Mouse (Mus musculus) B cell, adult 2 months (primary cell): ENCODE data around the gene Nf1.
A peak's percentile ranks its signal among the peaks of the same experiment; 100 is the strongest.

ENCODE experiments used
- DNase-seq, 2 experiments: peaks; one replicate each; pipeline ENCODE4 v3.0.0; 2022

The Nf1 gene

DNA sequence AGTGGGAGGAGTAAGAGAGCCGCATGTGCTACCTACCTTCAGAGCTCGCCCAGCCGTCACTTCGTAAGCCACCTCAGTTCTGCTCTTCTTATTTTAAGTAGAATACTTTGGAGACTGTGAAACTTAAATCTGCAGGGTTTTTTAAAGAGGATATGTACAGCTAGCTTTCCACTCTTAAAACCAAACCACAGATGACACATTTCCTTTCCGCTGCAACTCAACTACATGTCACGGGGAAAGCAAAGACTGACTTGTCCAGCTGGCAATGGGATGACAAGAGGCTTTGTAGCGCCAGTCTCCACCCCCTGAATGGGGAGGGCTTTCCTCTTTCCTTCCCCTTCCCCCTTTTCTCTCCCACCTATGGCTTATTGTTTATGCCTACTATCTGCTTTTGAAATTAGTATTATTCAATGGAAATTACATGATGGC is 190.9 kb downstream of the Nf1 start, which contains the start of the genes Evi2 and Evi2a:
Gene Evi2 (minus strand): TSS at position 257 of the 429 bp plus-strand sequence.
Gene Evi2a (minus strand): TSS at position 277 of the 429 bp plus-strand sequence.
- DNase-seq, result peak; percentile 63 to 69

DNA sequence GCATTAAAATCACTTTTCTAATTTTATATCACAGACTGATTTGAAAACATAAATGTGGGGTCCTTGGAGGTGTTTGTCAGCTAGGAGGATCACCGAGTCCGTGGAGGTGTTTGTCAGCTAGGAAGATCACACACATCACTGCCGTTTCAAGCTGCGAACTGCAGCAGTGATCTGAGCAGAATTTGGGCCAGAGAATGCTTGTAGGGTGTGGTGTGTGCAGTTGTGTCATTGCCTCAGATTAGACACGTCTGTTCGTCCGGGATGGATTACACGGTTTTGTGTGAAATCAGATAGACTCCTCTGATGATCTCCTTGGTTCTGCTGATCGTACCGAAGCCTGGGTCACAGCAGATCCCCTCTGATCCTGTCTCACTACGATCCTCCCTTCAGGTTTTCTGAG is 191.3 kb downstream of the Nf1 start:
- DNase-seq, result peak in 1 of 2 experiments; percentile 34

DNA sequence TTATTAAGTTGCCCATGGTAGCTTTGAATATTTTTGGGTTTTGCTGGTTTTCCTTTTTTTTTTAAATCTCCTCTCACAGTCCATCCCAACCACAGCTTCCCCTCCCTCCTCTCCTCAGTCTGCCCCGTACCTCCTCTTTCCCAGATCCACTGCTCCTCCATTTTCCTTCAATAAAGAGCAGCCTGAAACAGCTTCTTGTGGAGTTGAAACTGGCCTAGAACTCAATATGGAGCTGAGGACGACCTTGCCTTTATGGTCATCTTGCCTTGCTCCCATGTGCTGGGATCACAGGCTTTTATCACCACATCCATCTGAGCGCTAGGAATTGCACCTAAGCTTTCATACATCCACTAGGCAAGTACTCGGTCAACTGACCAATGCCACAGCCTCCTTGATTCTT is 192.0 kb downstream of the Nf1 start:
- DNase-seq, result no peak

DNA sequence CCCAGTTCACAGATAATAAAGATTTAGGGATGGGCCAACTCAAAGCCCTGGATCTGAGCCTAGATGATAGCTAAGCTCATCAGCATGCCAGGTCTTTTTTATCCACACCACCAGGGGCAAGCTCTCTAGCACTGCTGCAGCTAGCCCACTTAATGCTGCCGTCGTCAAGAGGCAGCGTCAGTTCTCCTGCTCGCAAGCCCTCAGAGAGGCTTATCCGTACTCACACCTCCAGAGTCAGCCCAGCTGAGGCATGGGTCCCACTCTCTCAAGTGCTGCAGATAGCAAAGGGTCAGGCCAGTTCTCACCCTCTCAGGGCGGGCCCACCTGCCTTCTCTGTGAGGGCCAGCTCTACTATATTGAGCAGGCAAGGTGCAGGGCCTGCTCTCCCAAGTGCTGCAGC is 193.8 kb downstream of the Nf1 start:
- DNase-seq, result no peak

DNA sequence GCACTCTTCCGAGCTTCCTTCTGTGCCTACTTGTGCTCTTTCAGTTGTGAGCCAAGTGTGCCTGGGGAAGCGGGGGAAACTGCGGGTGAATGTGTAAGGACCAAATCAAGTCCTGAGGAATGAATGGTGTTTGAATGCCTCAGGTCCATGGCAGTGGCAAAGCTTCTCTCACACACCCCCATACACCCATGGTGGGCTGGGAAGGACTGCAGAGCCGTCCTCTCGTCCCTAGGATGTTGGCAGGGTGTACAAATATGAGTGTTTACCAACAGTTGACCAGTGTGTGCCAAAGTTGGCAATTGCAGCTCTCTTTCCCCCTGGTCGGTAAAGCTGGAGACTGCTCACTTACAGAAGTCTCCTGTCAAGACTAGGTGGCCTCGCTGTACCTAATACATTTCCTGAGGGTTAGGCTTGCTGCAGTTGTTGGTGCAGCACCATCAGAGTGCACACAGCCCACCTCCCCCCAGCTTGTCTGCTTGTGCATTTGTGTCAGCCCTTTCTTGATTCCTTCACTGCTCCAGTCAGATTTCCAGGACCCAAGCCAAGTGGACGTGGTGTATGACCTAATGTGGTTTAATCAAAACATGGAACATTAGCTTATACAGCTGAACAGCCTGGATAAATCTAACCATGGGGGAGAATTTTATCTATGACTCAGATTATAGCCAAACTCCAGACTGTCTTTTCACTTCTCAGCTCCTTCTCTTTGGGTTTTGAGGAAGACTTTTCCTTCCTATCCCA is 194.6 kb downstream of the Nf1 start:
- no peak for DNase-seq

DNA sequence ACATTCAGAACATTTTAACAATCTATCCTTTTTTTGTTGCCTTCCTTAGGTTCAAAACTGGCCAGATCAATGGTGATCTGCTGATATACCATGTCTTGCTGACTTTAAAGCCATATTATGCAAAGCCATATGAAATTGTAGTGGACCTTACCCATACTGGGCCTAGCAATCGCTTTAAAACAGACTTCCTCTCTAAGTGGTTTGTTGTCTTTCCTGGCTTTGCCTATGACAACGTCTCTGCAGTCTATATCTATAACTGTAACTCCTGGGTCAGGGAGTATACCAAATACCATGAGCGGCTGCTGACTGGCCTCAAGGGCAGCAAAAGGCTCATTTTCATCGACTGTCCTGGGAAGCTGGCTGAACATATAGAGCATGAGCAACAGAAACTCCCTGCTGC is 196.1 kb downstream of the Nf1 start:
- DNase-seq, result no peak

DNA sequence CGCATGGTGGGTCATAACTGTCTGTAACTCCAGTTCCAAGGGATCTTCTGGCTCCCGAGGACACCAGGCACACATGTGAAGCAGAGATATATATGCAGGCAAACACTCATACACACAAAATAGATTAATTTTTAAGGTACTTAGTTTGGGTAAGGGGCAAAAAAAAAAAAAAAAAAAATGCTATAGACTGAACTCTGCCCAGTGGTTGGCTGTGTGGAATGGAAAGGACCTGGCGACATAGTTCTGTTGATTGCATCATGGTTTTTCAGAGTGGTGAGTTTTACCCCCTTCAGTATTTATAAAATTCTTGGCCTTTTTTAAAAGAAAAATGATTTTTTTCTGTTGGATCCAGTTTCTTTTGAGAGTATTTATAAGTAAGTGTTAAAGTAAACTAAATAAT is 196.8 kb downstream of the Nf1 start:
- no peak for DNase-seq

DNA sequence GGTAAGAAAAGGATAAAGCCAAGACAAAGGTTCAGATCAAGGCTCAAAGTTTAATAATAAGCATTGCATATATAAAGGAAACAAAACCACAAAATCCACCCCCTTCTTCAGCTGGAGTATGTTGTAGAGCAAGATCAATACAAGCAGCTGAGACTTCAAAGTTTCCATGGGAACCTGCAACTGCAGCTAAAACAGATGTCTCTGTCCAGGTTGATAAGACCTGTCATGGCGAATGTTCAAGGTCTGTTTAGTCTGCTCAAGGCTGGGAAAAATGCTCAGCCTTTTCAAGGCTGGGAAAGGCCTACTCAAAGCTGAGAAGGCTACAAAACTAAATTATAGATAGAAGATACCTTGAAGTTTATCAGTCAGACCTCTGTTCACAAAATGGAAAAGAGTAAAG is 213.1 kb downstream of the Nf1 start:
- no peak for DNase-seq

DNA sequence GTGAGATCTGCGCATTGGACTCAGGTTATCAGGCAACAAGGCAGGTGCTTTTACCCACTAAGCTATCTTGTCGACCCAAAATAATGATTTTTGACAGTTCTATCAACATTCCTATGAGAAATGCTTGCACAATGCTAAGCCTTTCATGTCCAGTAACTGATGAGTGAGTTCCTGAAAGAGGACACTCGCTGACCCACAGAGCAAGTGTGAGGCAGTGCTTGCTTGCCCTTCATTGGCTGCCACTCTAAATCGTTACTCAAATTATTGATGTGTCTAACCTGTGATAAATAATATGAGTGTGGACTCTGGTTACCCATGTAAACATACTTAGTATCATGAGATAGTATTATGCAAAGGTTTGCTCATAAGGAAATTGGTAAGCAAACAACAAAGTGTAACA is 221.0 kb downstream of the Nf1 start:
- no peak for DNase-seq

DNA sequence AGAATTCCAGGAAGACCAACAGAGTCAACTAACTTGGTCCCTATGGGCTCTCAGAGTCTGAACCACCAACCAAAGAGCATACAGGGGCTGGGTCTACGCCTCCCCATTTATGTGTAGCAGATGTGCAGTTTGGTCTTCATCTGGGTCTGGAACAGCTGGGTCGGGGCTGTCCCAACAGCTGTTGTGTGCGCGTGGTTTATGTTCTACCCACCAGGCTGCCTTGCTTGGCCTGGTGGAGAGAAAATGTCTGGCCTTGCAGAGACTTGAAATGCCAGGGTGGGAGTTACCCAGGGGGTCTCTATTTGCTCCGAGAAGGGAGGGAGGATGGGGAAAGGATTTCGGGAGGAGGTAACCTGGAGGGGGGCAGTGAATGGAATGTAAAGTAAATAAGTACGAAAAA is 224.0 kb downstream of the Nf1 start:
- DNase-seq, result no peak

DNA sequence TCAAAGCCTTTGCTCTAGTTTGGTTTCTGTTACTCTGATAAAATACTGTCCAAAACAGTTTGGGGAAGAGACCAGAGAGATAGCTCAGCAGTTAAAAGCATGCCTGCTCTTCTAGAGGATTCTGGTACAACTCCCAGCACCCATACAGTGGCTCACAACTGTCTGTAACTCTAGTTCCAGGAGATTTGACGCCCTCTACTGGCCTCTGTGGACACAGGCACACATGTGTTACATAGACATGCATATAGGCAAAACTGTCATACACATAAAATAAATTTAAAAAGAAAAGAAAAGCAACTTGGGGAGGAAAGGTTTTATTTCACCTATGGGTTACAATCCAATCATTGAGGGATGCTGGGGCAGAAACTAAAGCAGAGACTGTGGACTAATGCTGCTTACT is 227.5 kb downstream of the Nf1 start:
- DNase-seq, result no peak

DNA sequence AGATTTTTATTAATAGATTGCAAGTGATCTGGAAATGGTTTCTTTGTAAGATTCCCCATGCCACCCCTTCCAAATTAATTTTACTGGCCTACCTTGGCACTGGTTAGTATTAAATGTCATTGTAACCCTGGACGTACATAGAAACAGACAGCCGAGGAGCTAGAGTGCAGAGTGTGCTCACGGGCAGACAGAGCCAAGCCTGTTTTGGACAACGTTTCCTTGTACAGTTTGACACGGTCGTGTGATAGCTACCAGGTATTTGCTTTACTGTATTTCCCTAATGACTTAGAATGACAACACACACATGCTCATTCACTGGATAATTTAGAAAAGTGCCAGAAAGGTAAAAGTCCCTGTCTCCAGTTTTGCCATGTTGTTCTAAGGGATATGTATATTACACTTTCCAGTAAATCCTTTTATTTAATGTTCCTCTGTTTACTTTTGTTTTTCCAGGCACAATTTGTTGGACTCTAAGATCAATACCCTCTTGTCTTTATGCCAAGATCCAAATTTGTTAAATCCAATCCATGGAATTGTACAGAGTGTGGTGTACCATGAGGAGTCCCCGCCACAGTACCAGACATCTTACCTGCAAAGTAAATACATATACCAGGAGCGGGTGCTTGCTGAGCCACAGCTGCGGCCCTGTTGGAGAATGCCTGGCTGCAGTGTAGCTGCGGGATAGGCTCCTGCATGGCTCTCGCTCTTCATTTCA is 228.9 kb downstream of the Nf1 start:
- DNase-seq, result no peak

DNA sequence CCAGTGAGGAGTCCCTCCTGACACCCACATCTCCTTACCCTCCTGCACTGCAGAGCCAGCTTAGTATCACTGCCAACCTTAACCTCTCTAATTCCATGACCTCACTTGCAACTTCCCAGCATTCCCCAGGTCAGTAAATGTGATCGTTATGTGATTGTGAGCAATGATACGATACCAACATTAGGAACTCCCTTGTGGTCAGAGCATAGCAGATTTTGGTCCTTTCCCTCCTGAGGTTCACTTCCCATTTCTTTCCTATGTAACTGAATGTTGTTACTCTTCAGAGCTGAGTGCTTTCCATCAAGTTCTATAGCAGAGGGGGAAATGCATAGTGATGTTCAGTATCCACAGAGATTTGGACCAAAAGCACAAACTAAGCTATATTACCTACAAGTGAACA is 230.8 kb downstream of the Nf1 start:
- no peak for DNase-seq

DNA sequence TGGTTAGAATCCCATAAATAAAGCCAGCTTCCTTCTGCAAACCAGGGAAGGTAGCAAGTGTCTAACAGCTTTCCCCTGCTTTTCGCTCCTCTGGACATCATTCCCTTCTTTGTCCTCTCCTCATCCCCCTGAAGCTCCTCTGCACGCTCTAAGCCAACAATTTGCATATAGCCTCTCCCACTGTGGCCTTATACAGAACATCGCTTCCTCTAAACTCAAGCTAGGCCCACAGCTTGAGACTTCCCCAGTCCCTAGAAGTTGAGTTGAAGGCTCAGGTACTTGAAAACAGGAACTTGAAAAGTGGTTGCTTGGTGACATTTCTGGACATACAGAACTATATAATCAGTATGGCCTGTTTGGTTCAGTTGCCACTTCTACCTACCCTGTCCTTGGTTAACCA is 234.3 kb downstream of the Nf1 start:
- DNase-seq, result peak; percentile 37 to 44

DNA sequence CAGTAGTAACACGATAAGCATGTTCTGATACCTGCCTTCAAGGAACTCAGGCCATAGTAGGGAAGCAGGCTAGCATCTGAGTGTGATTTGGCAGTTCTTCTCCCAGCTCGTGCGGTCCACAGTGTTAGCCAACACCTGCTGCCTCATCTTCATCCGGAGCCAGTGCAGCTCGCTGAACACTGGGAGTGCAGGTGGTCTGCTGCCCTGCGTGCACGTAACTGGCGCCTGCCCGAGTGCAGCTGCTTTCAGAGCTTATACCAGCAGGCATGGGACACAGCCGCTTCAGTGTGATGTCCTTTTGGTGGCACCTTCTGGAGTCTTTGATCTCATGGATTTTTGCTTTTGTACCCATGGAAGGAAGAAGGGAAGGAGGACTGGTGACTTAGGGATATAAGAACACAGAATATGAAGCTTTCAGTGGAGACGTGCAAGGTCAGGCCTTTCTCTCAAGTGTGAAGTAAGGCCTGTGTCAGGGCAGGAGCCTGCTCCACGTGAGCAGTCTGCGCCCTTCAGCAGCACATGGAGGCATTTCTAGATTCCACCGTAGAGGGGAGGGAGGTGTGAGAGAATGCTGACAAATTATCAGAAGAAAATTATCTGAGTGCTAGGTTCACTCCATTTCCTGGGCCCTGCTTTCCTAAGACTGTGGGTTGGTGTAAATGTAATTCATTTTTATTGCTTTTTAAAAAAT is 236.0 kb downstream of the Nf1 start:
- DNase-seq, result no peak

DNA sequence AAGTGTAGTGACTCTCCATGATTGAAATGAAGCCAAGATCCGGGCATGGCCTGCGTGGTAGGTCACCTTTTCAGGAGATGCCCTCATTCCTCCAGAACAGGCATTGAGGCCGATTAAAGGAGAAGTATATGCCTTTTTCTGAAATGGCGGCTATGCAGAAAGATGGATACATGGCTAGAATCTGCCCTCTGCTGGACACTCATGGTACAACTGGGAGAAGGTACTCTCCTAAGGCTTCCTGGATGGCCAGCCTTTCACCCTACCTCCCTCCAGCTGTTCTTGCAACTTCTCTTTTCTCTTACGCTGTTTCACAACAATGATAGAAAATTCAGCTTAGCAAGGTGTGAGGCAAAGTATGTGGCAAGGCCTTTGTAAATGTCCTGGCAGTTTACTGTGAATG is 238.2 kb downstream of the Nf1 start:
- peak; percentile 87 to 89 for DNase-seq

DNA sequence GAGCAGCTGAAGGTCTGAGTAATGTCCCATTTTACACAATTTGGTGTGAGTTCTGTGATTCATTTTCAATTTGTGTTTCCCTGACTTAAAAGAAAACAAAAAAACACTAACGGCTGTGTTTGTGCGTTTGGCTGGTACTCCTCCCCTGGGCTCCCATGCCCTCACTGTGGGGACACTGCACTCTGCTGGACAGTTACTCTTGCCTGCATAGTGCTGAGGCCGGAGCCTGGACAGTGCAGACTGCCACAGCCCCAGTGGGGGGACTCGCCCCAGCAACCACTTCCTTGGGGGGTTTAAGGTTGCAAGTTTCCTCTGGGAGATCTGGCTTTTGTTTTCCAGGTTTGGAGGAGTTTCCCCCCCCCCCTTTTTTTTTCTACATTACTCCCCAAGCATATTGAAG is 241.2 kb downstream of the Nf1 start:
- DNase-seq, result no peak

DNA sequence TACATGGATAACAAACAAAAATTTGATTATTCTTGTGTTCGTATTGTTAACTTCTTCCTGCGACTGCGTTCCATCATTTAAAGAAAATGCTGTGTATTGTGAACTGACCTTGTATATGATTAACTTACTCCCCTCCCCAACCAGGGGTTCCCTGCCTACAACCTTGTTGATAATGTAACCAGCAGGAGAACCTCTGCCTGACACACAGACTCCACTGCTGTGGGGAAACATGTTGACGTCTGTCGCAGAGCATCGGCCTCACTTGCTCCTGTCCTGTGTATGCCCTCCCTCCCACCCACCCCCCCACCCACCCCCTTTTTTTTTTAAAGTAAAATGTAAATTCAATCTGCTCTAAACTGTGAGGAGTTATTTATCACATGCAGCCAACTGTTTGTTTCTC is 241.8 kb downstream of the Nf1 start:
- DNase-seq, result no peak

DNA sequence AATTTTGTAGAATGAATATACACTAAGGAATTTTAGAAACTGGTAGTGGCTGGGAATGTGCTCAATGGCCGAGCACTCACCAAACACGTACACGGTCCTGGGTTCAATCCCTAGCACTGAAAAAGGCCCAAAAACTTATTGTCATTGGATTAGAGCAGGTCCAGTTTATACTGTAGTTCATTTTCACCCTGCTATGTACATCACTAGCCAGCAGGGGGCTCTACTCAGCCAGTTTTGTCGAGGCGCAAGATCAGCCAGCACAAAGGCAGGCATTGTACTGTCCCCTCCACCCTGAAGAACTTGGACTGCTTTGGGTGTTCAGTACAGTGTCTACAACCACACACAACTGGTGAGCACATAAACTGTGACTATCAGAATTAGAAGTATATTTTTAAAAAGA is 244.7 kb downstream of the Nf1 start:
- DNase-seq, result peak; percentile 71 to 73

DNA sequence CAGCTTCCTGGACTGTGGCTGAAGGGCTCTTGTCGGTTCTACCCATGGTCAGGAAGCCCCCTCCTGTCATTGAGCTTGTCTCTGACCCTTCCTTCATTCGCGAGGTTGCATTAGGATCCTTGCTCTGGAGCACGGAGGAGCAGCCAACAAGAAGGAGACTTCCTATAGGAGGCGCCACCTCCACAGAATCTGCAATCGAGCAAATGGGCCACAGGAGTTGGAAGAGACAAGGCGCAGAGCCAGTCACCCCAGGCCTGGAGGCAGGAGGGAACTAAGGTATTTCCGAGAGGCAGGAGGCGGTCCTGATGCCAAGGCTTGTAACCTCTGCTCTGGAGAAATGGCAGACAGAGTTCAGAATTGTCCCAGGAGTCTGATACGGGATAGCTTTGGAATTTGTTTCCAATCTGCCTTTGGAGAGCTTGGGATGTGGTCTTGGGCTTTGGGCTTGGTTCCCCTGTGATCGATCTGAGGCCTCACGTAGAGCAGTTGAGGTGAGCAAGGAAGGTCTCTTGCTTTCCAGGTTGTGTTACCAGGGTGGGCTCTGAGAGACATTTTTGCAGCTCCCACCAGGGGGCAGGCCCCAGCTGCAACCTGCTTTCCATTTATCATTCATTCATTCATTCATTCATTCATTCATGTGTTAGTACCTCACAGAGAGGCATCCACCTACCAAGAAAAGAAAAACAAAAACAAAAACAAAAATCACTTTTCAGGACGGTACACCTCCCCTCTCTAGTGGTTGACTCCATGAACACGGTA is 250.0 kb downstream of the Nf1 start:
- peak in 1 of 2 experiments; percentile 11 for DNase-seq

DNA sequence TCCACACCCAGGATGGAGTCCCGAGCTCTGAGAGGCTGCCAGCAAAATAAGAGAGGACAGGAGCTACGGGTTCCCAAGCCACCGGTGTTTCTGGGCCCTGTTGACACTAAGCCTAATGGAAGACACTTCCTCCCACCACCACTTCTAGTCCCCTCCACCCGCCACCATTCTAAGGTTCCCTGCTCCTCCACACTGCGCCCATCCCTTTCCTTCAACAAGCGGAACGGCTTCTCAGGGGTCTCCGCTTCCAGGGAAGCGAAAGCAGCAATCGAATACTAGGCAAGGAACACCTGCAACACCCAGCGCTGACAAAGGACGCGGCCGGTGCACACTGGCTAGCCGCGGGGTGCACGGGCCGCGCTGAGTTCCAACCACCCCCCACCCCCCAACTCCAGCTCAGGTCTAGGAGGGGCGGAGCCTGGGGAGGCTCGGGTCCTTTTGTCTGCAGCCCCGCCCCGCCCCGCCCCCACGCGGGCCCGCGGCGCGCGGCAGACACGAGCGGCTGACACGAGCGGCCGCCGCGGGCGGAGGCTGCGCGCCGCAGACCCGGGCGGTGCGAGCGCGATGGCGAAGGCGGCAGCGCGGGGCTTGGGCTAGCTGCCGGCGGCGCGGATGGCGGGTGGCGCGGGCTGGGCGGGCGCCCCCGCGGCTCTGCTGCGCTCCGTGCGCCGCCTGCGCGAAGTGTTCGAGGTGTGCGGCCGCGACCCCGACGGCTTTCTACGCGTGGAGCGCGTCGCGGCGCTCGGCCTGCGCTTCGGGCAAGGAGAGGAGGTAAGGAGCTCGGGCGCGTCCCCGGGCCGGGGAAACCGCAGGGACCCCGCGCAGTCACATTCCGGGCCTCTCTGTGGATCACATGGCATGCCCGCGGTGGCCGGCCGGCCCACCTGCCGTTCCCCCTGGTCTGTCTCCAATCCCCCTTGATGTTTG is 251.4 kb downstream of the Nf1 start, which contains the start of gene Rab11fip4:
Gene Rab11fip4 (plus strand): TSS at position 549 of the 927 bp plus-strand sequence.
- DNase-seq, result peak in 1 of 2 experiments; percentile 13

DNA sequence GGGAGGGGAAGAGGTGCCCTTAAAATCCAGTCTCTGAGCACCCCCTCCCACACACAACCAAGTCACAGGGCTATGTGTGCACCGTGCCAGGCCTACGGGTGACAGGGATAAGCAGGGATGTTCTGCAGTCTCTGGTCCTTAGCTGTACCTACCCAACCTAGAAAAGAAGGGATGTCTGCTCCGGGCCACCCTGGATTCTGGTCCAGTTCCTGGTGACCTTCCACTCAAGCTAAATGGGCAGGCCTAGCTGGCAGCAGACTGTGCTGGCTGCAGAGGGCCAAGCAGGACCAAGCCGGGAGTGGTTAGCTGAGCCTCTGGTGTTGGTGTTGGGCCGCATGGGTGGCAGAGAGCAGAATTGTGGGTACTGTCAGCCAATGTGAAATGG is 252.1 kb downstream of the Nf1 start:
- DNase-seq, result no peak
